Mouse (Mus musculus) R1 (cell line): ENCODE measurements around the gene Gabrr1.

Experiments used
- DNase-seq: peaks from one replicate; pipeline ENCODE4 v3.0.0-alpha.2; 2018; ENCODE audit warnings: low read depth, low spot score

The Gabrr1 gene

GRCm38 (mm10) chr4:33132221-33132620 lies at the start of gene Gabrr1:
TSS of gene Gabrr1 (plus strand) at chr4:33132521.
- no peak for DNase-seq

GRCm38 (mm10) chr4:33099118-33099694 lies 33.1 kb upstream of the Gabrr1 start:
- DNase-seq: no peak

DNA sequence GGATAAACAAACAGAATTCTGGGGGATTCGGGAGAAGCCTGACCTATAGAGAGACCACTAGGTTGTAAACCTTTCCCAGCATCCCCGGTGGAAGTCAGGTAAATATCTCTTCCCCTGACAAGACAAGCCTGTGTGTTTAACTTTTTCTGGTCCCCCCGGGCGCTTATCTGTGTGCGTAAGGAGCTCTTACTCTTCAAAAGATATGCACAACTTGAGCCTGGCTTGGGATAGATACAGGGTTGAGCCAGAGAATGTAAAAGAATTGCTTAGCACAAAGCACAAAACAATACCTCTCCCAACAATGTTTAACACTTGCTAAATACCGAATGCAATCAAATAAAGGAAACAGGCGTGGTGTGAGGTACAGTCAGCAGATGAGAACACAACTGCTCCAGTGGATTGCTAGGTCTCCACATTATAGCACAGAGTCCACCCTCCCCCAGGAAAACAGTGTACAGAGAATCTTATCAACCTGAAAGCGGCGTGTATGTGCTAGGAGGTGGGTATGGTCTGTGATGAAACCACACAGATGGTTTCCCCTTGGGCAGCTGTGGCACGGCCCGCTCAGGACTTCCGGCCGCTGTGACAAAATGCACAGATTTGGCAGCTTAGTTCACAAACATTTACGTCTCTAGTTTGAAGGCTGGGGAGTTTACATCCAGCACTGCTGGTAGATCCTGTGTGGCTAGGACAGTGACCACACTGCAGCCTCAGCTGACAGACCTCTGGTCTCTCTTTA lies 22.4 kb upstream of the Gabrr1 start:
- DNase-seq: no peak

DNA sequence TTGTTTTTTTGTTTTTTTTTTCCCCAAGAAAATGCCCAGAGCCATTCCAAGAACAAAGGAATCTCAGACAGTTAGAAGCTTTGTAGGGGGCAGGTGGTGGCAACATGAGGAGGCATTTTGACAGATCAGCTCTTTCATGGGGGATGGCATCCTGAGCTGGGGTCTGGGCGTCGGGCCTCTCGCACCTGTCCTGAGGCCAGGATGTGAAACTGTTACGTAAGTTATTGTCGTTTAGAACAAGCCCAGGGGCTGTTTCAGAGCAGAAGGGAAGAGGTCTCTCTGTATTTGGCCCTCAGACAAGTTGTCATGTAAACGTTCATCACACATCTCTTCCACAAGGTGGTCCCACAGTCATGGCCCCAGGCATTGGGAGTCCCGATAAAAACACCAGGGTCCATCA lies 21.5 kb upstream of the Gabrr1 start:
- no peak for DNase-seq

DNA sequence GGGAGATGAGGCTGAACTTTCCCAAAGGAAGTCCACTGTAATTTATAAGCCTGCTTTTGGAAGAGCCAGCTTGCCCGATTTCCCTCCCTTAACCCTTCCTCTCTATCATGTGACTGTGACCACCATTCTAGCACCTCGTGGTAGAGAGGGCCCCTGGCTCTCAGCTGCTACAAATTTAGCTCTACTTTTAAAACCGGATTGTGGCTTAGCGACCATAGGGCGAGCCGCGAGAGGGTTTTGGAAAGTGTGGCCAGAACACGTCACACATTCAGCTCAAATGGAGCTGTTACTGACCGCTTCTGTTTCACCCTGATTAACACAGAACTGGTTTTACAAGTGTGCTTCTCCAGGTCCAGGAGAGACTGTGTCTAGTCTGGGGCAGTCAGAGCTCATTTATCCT lies 21.0 kb upstream of the Gabrr1 start:
- DNase-seq: no peak

- peak; percentile 85 for DNase-seq
Measured at GRCm38 (mm10) chr4:33112866-33113265, 19.5 kb upstream of the Gabrr1 start.

DNA sequence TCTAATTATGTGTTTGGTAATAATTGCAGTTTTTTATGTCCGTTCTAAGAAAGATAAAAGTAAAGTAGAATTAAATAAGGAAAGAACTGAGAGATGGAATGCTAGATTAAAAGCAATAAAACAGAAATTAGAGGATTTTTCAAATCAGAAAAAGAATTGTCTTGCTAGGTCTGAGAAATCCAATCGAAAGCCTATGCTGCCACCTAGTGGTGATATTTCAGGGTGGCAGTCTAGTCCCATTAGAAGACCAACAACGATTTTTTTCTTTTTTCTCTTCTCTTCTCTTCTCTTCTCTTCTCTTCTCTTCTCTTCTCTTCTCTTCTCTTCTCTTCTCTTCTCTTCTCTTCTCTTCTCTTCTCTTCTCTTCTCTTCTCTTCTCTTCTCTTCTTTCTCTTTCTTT lies 13.2 kb upstream of the Gabrr1 start:
- peak; percentile 70 for DNase-seq

GRCm38 (mm10) chr4:33124493-33124892 lies 7.8 kb upstream of the Gabrr1 start:
- DNase-seq: peak; percentile 70

GRCm38 (mm10) chr4:33125409-33126084 lies 6.8 kb upstream of the Gabrr1 start:
- DNase-seq: peak; percentile 35

- DNase-seq: peak; percentile 13
Measured at GRCm38 (mm10) chr4:33146679-33147291, 14.5 kb downstream of the Gabrr1 start.

DNA sequence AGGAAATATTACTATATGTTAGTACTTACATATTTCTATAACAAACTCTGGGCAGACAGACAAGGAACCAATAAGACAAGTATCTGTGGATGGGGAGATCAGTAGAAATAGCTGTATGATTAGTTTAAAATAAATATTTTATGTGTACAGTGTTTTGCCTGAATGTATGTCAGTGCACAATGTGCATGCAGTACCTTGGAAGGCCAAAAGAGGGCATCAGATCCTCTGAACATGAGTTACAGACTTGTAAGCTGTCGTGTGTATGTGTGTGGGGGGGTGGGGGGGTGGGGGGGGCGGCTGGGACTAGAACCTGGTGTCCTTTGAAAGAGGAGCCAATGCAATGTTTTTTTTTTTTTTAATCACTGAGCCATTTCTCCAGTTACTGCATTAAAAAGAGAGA lies 15.5 kb downstream of the Gabrr1 start:
- DNase-seq: peak; percentile 64

GRCm38 (mm10) chr4:33149150-33149549 lies 16.8 kb downstream of the Gabrr1 start:
- no peak for DNase-seq

DNA sequence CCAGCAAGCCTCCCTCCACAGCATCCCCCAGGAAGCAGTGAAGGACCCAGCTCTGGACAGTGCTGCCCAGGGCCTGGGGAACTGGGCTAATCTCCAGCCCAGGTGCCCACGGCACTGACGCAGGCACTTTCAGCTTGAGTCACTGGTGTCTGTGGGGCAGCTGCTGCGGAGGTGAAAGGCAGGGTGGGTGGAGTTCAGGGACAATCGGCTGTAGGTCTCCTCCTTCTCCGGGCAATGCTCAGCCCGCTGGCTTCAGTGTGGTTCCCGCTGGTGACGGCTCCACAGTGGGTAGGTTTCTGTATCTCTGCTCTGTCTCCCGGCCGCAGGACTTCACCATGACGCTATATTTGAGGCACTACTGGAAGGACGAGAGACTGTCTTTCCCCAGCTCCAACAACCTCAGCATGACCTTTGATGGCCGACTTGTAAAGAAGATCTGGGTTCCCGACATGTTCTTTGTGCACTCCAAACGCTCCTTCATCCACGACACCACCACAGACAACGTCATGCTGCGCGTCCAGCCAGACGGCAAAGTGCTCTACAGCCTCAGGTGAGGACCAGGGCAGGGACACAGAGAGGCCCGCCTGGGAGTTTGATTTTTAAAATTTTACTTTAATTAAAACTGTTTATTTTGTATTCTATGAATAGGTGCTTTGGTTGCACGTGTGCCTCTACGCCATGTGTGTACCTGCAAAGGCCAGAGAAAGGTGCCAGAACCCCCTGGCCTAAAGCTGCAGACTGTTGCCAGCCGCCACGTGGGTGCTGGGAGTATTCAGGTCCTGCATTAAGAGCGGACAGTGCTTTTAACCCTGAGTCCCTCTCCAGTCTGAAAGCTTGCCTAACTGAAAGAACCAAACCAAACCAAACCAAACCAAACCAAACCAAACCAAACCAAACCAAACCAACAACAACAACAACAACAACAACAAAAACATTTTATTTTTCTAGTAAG lies 20.0 kb downstream of the Gabrr1 start:
- peak; percentile 16 for DNase-seq

DNA sequence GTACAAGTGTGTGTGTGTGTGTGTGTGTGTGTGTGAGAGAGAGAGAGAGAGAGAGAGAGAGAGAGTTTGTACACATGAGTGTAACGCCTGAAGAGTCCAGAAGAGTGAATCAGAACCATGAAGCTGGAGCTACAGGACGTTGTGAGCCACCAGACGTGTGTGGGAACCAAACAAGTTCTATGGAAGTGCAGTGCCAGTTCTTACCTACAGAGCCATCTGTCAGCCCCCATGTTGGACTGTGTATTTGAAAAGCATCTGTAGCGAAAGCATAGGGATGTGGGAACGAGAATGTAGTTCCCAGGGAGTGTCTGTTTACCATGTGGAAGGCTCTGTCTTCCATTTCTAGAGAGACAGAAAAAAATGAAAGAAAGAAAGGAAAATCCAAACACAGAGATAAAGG lies 51.2 kb downstream of the Gabrr1 start:
- DNase-seq: no peak

GRCm38 (mm10) chr4:33188164-33188563 lies 55.8 kb downstream of the Gabrr1 start:
- DNase-seq: peak; percentile 81

DNA sequence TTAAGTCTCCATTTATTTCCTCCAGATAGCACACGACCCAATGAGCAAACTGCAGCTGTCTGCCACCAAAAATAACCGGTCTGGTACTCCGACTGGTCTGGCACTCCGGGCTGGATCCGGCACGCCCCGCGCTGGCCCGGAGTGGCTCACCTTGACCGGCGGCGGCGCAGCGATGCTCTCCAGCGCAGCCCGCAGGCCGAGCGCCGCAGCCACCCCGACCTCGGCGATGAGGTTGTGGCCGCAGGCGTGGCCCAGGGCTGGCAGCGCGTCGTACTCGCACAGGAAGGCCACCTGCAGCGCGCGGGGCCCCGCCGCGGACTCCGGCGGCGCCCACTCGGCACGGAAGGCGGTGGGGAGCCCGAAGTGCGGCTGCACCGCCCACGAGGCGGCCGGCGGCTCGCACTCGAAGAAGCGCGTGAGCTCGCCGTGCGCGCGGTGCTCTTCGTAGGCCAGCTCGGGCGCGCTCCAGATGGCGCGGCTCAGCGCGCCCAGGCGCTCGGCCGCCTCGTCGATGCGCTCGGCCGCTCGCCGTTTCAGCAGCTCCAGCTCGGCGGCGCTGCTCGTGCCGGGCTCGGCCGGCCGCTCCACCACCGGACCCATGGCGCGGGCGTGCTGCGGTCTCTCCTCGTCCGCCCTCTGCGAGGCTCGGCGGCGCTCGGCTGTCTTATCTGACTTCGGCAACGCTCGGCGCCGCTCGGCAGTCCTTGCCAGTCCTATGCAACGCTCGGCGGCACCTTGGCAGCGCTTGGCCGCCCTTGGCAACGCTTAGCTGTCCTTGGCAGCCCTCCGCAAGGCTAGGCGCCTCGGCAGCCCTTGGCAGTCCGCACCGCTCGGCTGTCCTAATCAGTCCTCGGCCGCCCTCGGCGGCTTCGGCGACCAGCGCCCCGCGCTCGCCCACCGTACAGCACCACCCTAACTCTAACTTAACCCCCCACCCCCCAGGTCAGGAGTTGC lies 56.7 kb downstream of the Gabrr1 start:
- DNase-seq: peak; percentile 79

DNA sequence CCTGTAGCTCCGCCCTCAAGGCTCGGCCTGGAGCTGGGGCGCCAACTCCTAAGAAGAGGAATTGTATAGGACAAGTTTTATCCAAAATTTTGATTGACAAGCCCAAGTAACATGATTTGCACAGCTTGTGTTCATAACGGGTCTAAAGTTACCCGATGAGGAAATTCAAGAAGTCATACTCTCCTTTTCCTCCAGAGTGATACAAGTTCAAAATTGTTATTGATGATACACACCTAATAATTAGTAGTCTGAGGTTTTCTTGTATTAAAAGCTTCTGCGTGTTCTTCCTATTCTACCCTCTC lies 57.4 kb downstream of the Gabrr1 start, which contains the start of gene Pm20d2:
TSS of gene Pm20d2 (minus strand) at position 3 of the 302 bp plus-strand sequence.
- no peak for DNase-seq

DNA sequence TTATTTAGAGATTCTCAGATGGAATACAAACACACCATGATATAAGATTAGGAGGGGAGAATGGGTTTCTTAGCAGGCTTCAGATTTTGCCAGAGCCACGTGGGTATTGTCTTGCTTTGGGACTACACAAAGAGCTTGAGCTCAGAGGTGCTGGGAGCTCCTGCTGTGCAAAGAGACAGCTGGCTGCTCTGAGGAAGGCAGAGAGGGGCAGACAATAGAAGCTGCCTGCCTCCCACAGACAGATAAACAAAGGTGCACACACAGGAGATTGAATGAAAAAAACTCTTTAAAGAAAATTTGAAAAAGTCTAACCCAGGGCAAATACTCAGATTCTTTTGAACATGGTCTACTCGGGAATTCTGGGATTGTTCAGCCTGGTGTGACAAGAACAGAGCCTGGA lies 65.8 kb downstream of the Gabrr1 start:
- DNase-seq: peak; percentile 95

DNA sequence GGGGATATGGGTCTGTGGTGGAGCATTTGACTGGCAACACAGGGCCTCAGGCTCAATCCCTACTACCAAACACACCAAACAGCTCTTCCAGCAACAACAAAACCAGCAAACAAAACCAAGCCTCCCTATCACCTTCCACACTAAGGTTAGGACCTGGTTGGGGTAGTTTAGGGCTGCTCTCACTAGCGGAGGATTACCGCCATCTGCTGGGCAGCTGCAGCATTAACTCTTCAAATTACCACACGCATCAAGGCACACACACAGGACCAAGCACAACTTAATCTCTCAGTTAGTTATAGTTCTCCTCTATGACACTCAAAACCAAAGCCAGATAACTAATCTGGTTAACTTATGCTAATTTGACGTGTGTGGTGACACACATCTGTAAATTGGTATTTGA lies 72.4 kb downstream of the Gabrr1 start:
- DNase-seq: peak; percentile 71

DNA sequence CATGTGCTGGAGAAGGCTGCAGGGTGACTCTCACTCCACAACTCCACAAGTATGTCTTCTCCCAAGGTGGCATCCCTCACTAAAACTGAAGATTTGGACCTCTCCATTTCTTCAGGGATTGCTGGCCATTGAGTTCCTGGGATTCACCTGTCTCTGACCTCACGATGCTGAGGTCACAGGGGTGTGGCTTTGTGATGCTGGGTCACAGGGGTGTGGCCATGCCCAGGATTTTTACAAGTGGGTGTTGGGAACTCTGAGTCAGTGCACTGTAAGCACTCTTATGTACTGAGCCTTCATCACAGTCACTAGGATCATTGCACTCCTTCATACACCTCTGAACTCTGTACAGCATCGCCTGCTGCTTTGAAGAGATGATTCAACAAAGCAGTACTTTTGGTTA lies 75.2 kb downstream of the Gabrr1 start:
- peak; percentile 70 for DNase-seq
